Mouse (Mus musculus) brain, adult 2 months (tissue): ENCODE data around the gene Insl3.
"Not testable (repeated sequence)": the region's sequence is repeated elsewhere in the genome, so short reads cannot be mapped to it uniquely, and the experiment has no call there.

Experiments used
- DNase-seq: peaks from one replicate; pipeline ENCODE4 v3.0.0; 2011; ENCODE audit warnings: low read depth, low spot score

The Insl3 gene

GRCm38 (mm10) chr8:71709134-71709799 lies 20.3 kb downstream of the Insl3 start:
- peak; percentile 65 for DNase-seq

- peak; percentile 92 for DNase-seq
These were observed 20.9 kb downstream of the Insl3 start for GRCm38 (mm10) chr8:71709800-71710446.

GRCm38 (mm10) chr8:71711574-71711973 lies 22.6 kb downstream of the Insl3 start:
- DNase-seq, result peak; percentile 78

- DNase-seq, result peak; percentile 86
These were observed 26.5 kb downstream of the Insl3 start for GRCm38 (mm10) chr8:71715531-71715930.

- no peak for DNase-seq
These were observed 27.6 kb downstream of the Insl3 start for GRCm38 (mm10) chr8:71716561-71717053.

- no peak for DNase-seq
These were observed 28.1 kb downstream of the Insl3 start for GRCm38 (mm10) chr8:71717096-71717495.

- peak; percentile 71 for DNase-seq
These were observed 29.2 kb downstream of the Insl3 start for GRCm38 (mm10) chr8:71718252-71718651.

- DNase-seq, result no peak
These were observed 30.2 kb downstream of the Insl3 start for GRCm38 (mm10) chr8:71719218-71719617.

- DNase-seq, result peak; percentile 91
These were observed 31.0 kb downstream of the Insl3 start for GRCm38 (mm10) chr8:71719928-71720457.

- no peak for DNase-seq
These were observed 34.1 kb downstream of the Insl3 start for GRCm38 (mm10) chr8:71723047-71723551.

- DNase-seq, result no peak
These were observed 35.4 kb downstream of the Insl3 start for GRCm38 (mm10) chr8:71724389-71724788.

GRCm38 (mm10) chr8:71725122-71725924 lies 36.3 kb downstream of the Insl3 start, which contains the start of gene Fcho1:
Gene Fcho1 (minus strand): TSS chr8:71725716.
- peak; percentile 97 for DNase-seq

- peak; percentile 91 for DNase-seq
These were observed 39.3 kb downstream of the Insl3 start for GRCm38 (mm10) chr8:71728240-71728785.

- peak; percentile 89 for DNase-seq
These were observed 40.0 kb downstream of the Insl3 start for GRCm38 (mm10) chr8:71728826-71729620.

GRCm38 (mm10) chr8:71731652-71732230 lies 42.7 kb downstream of the Insl3 start:
- peak; percentile 81 for DNase-seq

GRCm38 (mm10) chr8:71738316-71738715 lies 49.3 kb downstream of the Insl3 start:
- DNase-seq, result not testable (repeated sequence)
